In genomic region chr11:100281596-100282544, GRCm38 (mm10) we compare ENCODE assay signal across 8 mouse cellular contexts. TPM values are rescaled to one million over a fixed set of nuclear protein-coding genes. Genes with fewer than 3 reads are reported as not detected.
DNase-seq lines count a peak whose midpoint lies in the region; ATAC-seq lines count a peak whose summit lies in the region.

No protein-coding gene starts in this region.

- no peaks in the 10 kb centered on the region for H3K4me1 ChIP-seq in embryonic facial prominence, embryonic 12.5 days

- H3K27me3 ChIP-seq in embryonic facial prominence, embryonic 12.5 days, result no peaks in the 10 kb centered on the region

- DNase-seq in CD8-positive naive resting alpha-beta T cell, adult 2 months (ENCODE audit: low read depth in 2 of 2, low spot score in 2 of 2), result peak; percentile 71 to 74
- DNase-seq in adrenal gland, postnatal 25 days, result peak; percentile 73
- DNase-seq in heart, postnatal 14 days, result peak; percentile 83 to 91
- peak; percentile 91 to 92 for DNase-seq in kidney, postnatal 4 days
- DNase-seq in lung, adult 18-20 months, result peak; percentile 73 to 76
- peak; percentile 52 to 77 for DNase-seq in thymus, postnatal 10 days (ENCODE audit: low spot score in 2 of 2)

- no peak; the same call in 1 of the 2 replicates for ATAC-seq in embryonic facial prominence, embryonic 12.5 days (ENCODE audit: insufficient number of reproducible peaks, insufficient read depth, low FRiP score, low TSS enrichment)
- ATAC-seq in neutrophil, adult 5-6 weeks (ENCODE audit: extremely low read depth, insufficient number of reproducible peaks, low FRiP score, poor library complexity, severe bottlenecking), result peak; percentile 39; the same call in 1 of the 2 replicates

- no peak overlapping the region for H3K9ac ChIP-seq in embryonic facial prominence, embryonic 12.5 days

- 20% methylated on average over 11 of the region's 11 CpGs for WGBS in embryonic facial prominence, embryonic 12.5 days

- 0 out of 2 replicates have a peak overlapping the region, but pooled peaks have one; percentile 6 for H3K27ac ChIP-seq in embryonic facial prominence, embryonic 12.5 days

- no peaks in the 10 kb centered on the region for H3K36me3 ChIP-seq in embryonic facial prominence, embryonic 12.5 days

- H3K4me3 ChIP-seq in embryonic facial prominence, embryonic 12.5 days, result no peak overlapping the region

- intact Hi-C loops in heart, postnatal 14 days (cut with DNase I), result loop anchor here (1.0 kb wide), 3 partner anchors 13 to 817 kb away; no protein-coding TSS in a partner anchor

- H3K9me3 ChIP-seq in embryonic facial prominence, embryonic 12.5 days, result no peaks in the 10 kb centered on the region

- H3K4me2 ChIP-seq in embryonic facial prominence, embryonic 12.5 days (replicated peaks), result no peak overlapping the region

RNA-seq across cellular contexts. Expression of gene Krt42, which starts 12.2 kb away (rescaled TPM):
- total RNA-seq in adrenal gland, postnatal 25 days (2021), result not detected in 2 replicates
- not detected in 2 replicates for polyA plus RNA-seq in embryonic facial prominence, embryonic 12.5 days (2016; fragmentation: Nextera tagmentation; extraction: Ambion mirVana)
- total RNA-seq in heart, postnatal 14 days (2021), result not detected
- not detected in 2 replicates for total RNA-seq in neutrophil, adult 5-6 weeks (2017)

RNA-seq across cellular contexts. Expression of gene Krt17, which starts 21.0 kb away (rescaled TPM):
- not detected in 2 replicates for total RNA-seq in adrenal gland, postnatal 25 days (2021)
- polyA plus RNA-seq in embryonic facial prominence, embryonic 12.5 days (2016; fragmentation: Nextera tagmentation; extraction: Ambion mirVana), result 8.1 and 12.4 TPM in 2 replicates
- 1 to 10 TPM in 1 of 2 experiments, under 1 TPM in 1; 0.24 to 3.8 TPM for total RNA-seq in heart, postnatal 14 days (2021)
- not detected in 2 replicates for total RNA-seq in neutrophil, adult 5-6 weeks (2017)

RNA-seq across cellular contexts. Expression of gene Krt16, which starts 33.2 kb away (rescaled TPM):
- not detected in 2 replicates for total RNA-seq in adrenal gland, postnatal 25 days (2021)
- not detected in 2 replicates for polyA plus RNA-seq in embryonic facial prominence, embryonic 12.5 days (2016; fragmentation: Nextera tagmentation; extraction: Ambion mirVana)
- total RNA-seq in heart, postnatal 14 days (2021), result not detected
- total RNA-seq in neutrophil, adult 5-6 weeks (2017), result 0.25 TPM in 1 of 2 replicates, not detected in the other

RNA-seq across cellular contexts. Expression of gene Eif1, which starts 37.8 kb away (rescaled TPM):
- 904 and 1,056 TPM in 2 replicates for total RNA-seq in adrenal gland, postnatal 25 days (2021)
- 1,469 and 1,519 TPM in 2 replicates for polyA plus RNA-seq in embryonic facial prominence, embryonic 12.5 days (2016; fragmentation: Nextera tagmentation; extraction: Ambion mirVana)
- total RNA-seq in heart, postnatal 14 days (2021), result 1,000 to 10,000 TPM; 1,264 to 1,321 TPM
- 734 and 752 TPM in 2 replicates for total RNA-seq in neutrophil, adult 5-6 weeks (2017)

RNA-seq across cellular contexts. Expression of gene Gast, which starts 52.3 kb away (rescaled TPM):
- total RNA-seq in adrenal gland, postnatal 25 days (2021), result not detected in 2 replicates
- not detected in 2 replicates for polyA plus RNA-seq in embryonic facial prominence, embryonic 12.5 days (2016; fragmentation: Nextera tagmentation; extraction: Ambion mirVana)
- total RNA-seq in heart, postnatal 14 days (2021), result not detected
- not detected in 2 replicates for total RNA-seq in neutrophil, adult 5-6 weeks (2017)
